Mouse (Mus musculus): ENCODE data around the gene Gm595. TPM values are rescaled to one million over a fixed set of nuclear protein-coding genes. Genes with fewer than 3 reads are reported as not detected.

The Gm595 gene
- not detected in 2 replicates for polyA plus RNA-seq (2012; rRNA removed)

DNA sequence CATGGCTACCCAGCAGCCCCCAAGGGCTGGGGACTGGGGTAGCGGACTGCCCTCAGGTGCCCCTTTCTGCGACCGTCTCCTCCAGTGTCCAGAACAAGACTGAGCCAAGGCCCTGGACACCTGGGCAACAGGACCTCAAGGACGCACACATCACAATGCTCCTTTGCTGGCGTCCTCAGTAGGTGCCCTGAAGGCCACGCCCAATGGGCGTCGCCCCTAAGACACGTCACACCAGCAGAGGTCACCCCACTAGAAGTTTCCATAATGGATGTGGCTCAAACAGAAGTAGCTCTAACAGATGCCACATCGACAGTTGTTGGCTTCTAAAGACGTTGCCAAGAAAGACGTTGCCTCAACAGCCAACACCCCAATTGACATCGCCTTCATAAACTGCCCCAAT, at the start of gene Gm595:
TSS of gene Gm595 (minus strand) at position 101 of the 400 bp plus-strand sequence.

Other genes with a start within 250 kb of the Gm595 start
- gene Gpr119, start 203.2 kb downstream of the Gm595 start, polyA plus RNA-seq (2012; rRNA removed) = not detected in 2 replicates
- 0.13 TPM in 2 replicates for gene Rbmx2, start 182.7 kb downstream of the Gm595 start, polyA plus RNA-seq (2012; rRNA removed)